Mouse (Mus musculus): ENCODE data around the gene Dusp28.

DNA sequence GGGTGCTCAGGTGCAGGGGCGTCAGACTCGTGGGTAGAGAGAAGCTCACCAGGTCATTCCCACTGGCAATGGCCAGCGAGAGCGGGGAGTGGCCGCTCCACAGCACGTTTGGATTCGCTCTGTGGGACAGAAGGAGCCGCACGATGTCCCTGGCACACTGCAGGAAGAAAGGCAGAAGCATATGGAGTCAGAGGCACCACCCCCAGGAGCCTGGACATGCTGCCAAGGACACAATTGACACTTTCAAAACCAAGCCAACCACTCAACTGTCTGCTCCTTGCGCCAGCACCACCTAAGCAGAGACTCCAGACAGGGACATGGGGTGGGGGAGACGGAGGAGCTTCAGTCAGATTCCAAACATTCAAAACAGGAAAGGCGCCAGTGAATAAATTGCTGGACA is 27.5 kb upstream of the Dusp28 start:
- no peak for TF ChIP-seq POLR2A (IDR thresholded peaks at IDR 0.05; ENCODE audit: control insufficient read depth in 1 of 2, insufficient read depth in 1 of 2, low read depth in 1 of 2, low read length in 2 of 2, poor library complexity in 1 of 2)
- no peak for TF ChIP-seq RCOR1 (IDR thresholded peaks at IDR 0.05; ENCODE audit: low read depth, low read length)

All from MEL (cell line).